Mouse (Mus musculus): ENCODE results near the gene E030018B13Rik.

GRCm38 (mm10) chr7:63908496-63909285 lies 8.0 kb upstream of the E030018B13Rik start:
- TF ChIP-seq CTCF (IDR thresholded peaks at IDR 0.05; ENCODE audit: low read depth), result no peak
- no peak for TF ChIP-seq EP300 (IDR thresholded peaks at IDR 0.05; ENCODE audit: low read depth)
